Mouse (Mus musculus) bone marrow macrophage, adult 2 months (primary cell): Measurements from ENCODE around the gene Msmb.

Source experiments
- CTCF ChIP-seq: IDR thresholded peaks from 2 replicates; pipeline ENCODE4 v1.5.1; 2012; ENCODE audit warnings: low read depth, mild to moderate bottlenecking, low read length, moderate library complexity
- POLR2A ChIP-seq: IDR thresholded peaks from 2 replicates; pipeline ENCODE4 v1.6.1; 2012; ENCODE audit warnings: mild to moderate bottlenecking, low read depth, low read length, borderline replicate concordance

- no peak for TF ChIP-seq CTCF
- TF ChIP-seq POLR2A: no peak
Observed at GRCm38 (mm10) chr14:32168653-32169231, 26.9 kb downstream of the Msmb start.
